Mouse (Mus musculus) hematopoietic stem cell, adult 5-6 weeks (primary cell): ENCODE measurements around the gene Tyw5. TPM values are rescaled to one million over a fixed set of nuclear protein-coding genes. Genes with fewer than 3 reads are reported as not detected.

Experiments
- ATAC-seq, 2 experiments: fragments of 125-278 bp in 1 of 2; replicated peaks in 1 of 2; 2 replicates each; pipeline ENCODE4 v1.8.0; 2016 to 2017; ENCODE audit warnings: inconsistent platforms in 2 of 2, mild to moderate bottlenecking in 2 of 2, moderate number of reproducible peaks in 2 of 2, low read depth in 1 of 2, moderate TSS enrichment in 1 of 2; ENCODE audit not compliant: low FRiP score in 2 of 2, poor library complexity in 2 of 2, severe bottlenecking in 2 of 2, insufficient read depth in 1 of 2, low TSS enrichment in 1 of 2
- total RNA-seq: library from RNA; stranded (forward); fragments of 172-1452, 232-1000 nt; gene quantifications from 2 replicates; pipeline ENCODE4 v1.2.3, GENCODE M21; 2017

The Tyw5 gene
- total RNA-seq: 35.7 and 41.6 TPM in 2 replicates

GRCm38 (mm10) chr1:57406187-57407151, at the start of gene Tyw5, which contains the start of gene Maip1:
Gene Tyw5 (minus strand): TSS chr1:57407101.
Gene Maip1 (plus strand): TSS chr1:57406328.
- ATAC-seq: peak; percentile 90 to 92

- no peak for ATAC-seq
Observed at GRCm38 (mm10) chr1:57450241-57450640, 43.3 kb upstream of the Tyw5 start.

- no peak for ATAC-seq
Observed at GRCm38 (mm10) chr1:57445679-57446078, 38.8 kb upstream of the Tyw5 start.

GRCm38 (mm10) chr1:57440771-57441170, 33.9 kb upstream of the Tyw5 start:
- no peak for ATAC-seq

GRCm38 (mm10) chr1:57439026-57439425, 32.1 kb upstream of the Tyw5 start:
- no peak for ATAC-seq

GRCm38 (mm10) chr1:57436954-57437353, 30.1 kb upstream of the Tyw5 start:
- no peak; a peak in 1 of 4 replicates for ATAC-seq

GRCm38 (mm10) chr1:57436408-57436807, 29.5 kb upstream of the Tyw5 start:
- 0 out of 4 replicates have a peak, but pooled peaks of 1 of the 2 experiments have one; percentile 12 for ATAC-seq

GRCm38 (mm10) chr1:57433141-57433540, 26.2 kb upstream of the Tyw5 start:
- ATAC-seq: no peak

- ATAC-seq: peak; percentile 38 to 39; a peak in 2 of 4 replicates
Observed at GRCm38 (mm10) chr1:57429786-57430483, 23.0 kb upstream of the Tyw5 start.

- ATAC-seq: peak; percentile 65 to 86; a peak in 3 of 4 replicates
Observed at GRCm38 (mm10) chr1:57428368-57429308, 21.7 kb upstream of the Tyw5 start.

- ATAC-seq: peak; percentile 48 to 56; a peak in 2 of 4 replicates
Observed at GRCm38 (mm10) chr1:57423696-57424095, 16.8 kb upstream of the Tyw5 start.

GRCm38 (mm10) chr1:57413397-57413796, 6.5 kb upstream of the Tyw5 start:
- ATAC-seq: no peak

- no peak for ATAC-seq
Observed at GRCm38 (mm10) chr1:57408994-57409393, 2.1 kb upstream of the Tyw5 start.

- ATAC-seq: no peak
Observed at GRCm38 (mm10) chr1:57402116-57402515, 4.8 kb downstream of the Tyw5 start.

GRCm38 (mm10) chr1:57400877-57401276, 6.0 kb downstream of the Tyw5 start:
- ATAC-seq: no peak

- no peak for ATAC-seq
Observed at GRCm38 (mm10) chr1:57400321-57400720, 6.6 kb downstream of the Tyw5 start.

- ATAC-seq: peak; percentile 42 to 56; a peak in 2 of 4 replicates
Observed at GRCm38 (mm10) chr1:57394051-57394450, 12.8 kb downstream of the Tyw5 start.
